Mouse (Mus musculus): ENCODE measurements around the gene Hnrnpd.

Hnrnpd gene

GRCm38 (mm10) chr5:99959236-99959936 is 19.4 kb downstream of the Hnrnpd start:
- DNase-seq (ENCODE audit: low read depth, low spot score) = peak; percentile 69

GRCm38 (mm10) chr5:99958666-99959065 is 20.1 kb downstream of the Hnrnpd start:
- DNase-seq (ENCODE audit: low read depth, low spot score) = no peak

GRCm38 (mm10) chr5:99953883-99954282 is 24.9 kb downstream of the Hnrnpd start:
- DNase-seq (ENCODE audit: low read depth, low spot score) = no peak

GRCm38 (mm10) chr5:99952513-99952912 is 26.2 kb downstream of the Hnrnpd start:
- no peak for DNase-seq (ENCODE audit: low read depth, low spot score)

- peak; percentile 85 for DNase-seq (ENCODE audit: low read depth, low spot score)
Measured at GRCm38 (mm10) chr5:99941776-99942502, 36.8 kb downstream of the Hnrnpd start.

GRCm38 (mm10) chr5:99941273-99941672 is 37.5 kb downstream of the Hnrnpd start:
- no peak for DNase-seq (ENCODE audit: low read depth, low spot score)

GRCm38 (mm10) chr5:99939440-99939839 is 39.3 kb downstream of the Hnrnpd start:
- DNase-seq (ENCODE audit: low read depth, low spot score) = no peak

GRCm38 (mm10) chr5:99931910-99932309 is 46.8 kb downstream of the Hnrnpd start:
- DNase-seq (ENCODE audit: low read depth, low spot score) = no peak

GRCm38 (mm10) chr5:99927951-99928350 is 50.8 kb downstream of the Hnrnpd start:
- DNase-seq (ENCODE audit: low read depth, low spot score) = peak; percentile 76

- DNase-seq (ENCODE audit: low read depth, low spot score) = peak; percentile 90
Measured at GRCm38 (mm10) chr5:99922033-99922432, 56.7 kb downstream of the Hnrnpd start.

- no peak for DNase-seq (ENCODE audit: low read depth, low spot score)
Measured at GRCm38 (mm10) chr5:99915494-99915893, 63.2 kb downstream of the Hnrnpd start.

- DNase-seq (ENCODE audit: low read depth, low spot score) = peak; percentile 97
Measured at GRCm38 (mm10) chr5:99906181-99906956, 72.4 kb downstream of the Hnrnpd start, which contains the start of gene Vamp9. Gene Vamp9, plus strand, starts transcription at chr5:99906254.
